Mouse (Mus musculus) liver, embryonic 14.5 days (tissue): ENCODE data around the gene Avil. TPM values are rescaled to one million over a fixed set of nuclear protein-coding genes. Genes with fewer than 3 reads are reported as not detected.

Experiments
- ATAC-seq: fragments of 200-750 bp; cut with Nextera tagmentation; 2 replicates; pipeline ENCODE4 v1.8.0; 2017; ENCODE audit warnings: moderate number of reproducible peaks, mild to moderate bottlenecking, moderate library complexity; ENCODE audit not compliant: insufficient read depth
- DNase-seq, 3 experiments: peaks; one replicate each; pipeline ENCODE4 v3.0.0-alpha.2; 2012 to 2013; ENCODE audit warnings: low read depth in 3 of 3, low spot score in 3 of 3
- H3K27ac ChIP-seq: fragments of 300-500 bp; sonication (generic); 2 replicates; pipeline ENCODE4 v1.5.1; 2014; ENCODE audit warnings: moderate library complexity, mild to moderate bottlenecking, control low read depth, inconsistent platforms
- H3K27me3 ChIP-seq: fragments of 300-500 bp; sonication (generic); 2 replicates; pipeline ENCODE4 v1.6.1; 2014; ENCODE audit warnings: mild to moderate bottlenecking, low read length, moderate library complexity; ENCODE audit not compliant: control insufficient read depth, insufficient read depth
- H3K36me3 ChIP-seq: fragments of 300-500 bp; sonication (generic); replicated peaks from 2 replicates; pipeline ENCODE4 v1.6.1; 2014; ENCODE audit warnings: low read depth; ENCODE audit not compliant: control insufficient read depth, insufficient read depth
- H3K4me1 ChIP-seq, 2 experiments: fragments of 200-500 bp in 1 of 2; fragments of 300-500 bp in 1 of 2; sonication (generic) in 1 of 2; replicated peaks; 2 replicates each; pipeline ENCODE4 v1.6.1; 2012 to 2014; ENCODE audit warnings: antibody characterized with exemption in 1 of 2, inconsistent platforms in 1 of 2, low read length in 1 of 2; ENCODE audit not compliant: control insufficient read depth in 2 of 2, insufficient read depth in 2 of 2
- H3K4me2 ChIP-seq: fragments of 300-500 bp; sonication (generic); 2 replicates; pipeline ENCODE4 v1.6.1; 2014; ENCODE audit warnings: low read depth, mild to moderate bottlenecking, control low read depth, moderate library complexity
- H3K4me3 ChIP-seq, 2 experiments: fragments of 200-500 bp in 1 of 2; fragments of 300-500 bp in 1 of 2; sonication (generic) in 1 of 2; 2 replicates each; pipeline ENCODE4 v1.5.1; 2012 to 2014; ENCODE audit warnings: low read depth in 2 of 2, low read length in 2 of 2, mild to moderate bottlenecking in 2 of 2, control low read depth in 1 of 2, inconsistent platforms in 1 of 2, moderate library complexity in 1 of 2; ENCODE audit not compliant: insufficient read depth in 1 of 2
- H3K9ac ChIP-seq: fragments of 300-500 bp; sonication (generic); replicated peaks from 2 replicates; pipeline ENCODE4 v1.6.1; 2014; ENCODE audit warnings: mild to moderate bottlenecking, control low read depth, moderate library complexity
- H3K9me3 ChIP-seq: fragments of 300-500 bp; sonication (generic); 2 replicates; pipeline ENCODE4 v1.6.1; 2016; ENCODE audit warnings: low read length, mixed read lengths; ENCODE audit not compliant: control insufficient read depth
- CTCF ChIP-seq: IDR thresholded peaks from 2 replicates; pipeline ENCODE4 v1.5.1; 2016; ENCODE audit warnings: antibody characterized with exemption, low read depth, control low read depth
- EP300 ChIP-seq: IDR thresholded peaks from 2 replicates; pipeline ENCODE4 v1.6.1; 2016; ENCODE audit warnings: antibody characterized with exemption, low read depth
- WGBS: fragments of 180-500 bp; shearing (Covaris S2); extraction: QIAGEN DNeasy Blood & Tissue Kit; methylation state at CpG from one replicate; pipeline ENCODE4 v1.1.7; 2014; ENCODE audit not compliant: insufficient replicate concordance; 5-methylcytosine and 5-hydroxymethylcytosine counted together
- polyA plus RNA-seq, 2 experiments: library from polyadenylated mRNA; depleted of rRNA in 1 of 2; stranded (reverse) in 1 of 2; unstranded in 1 of 2; fragments of >200 nt; fragmentation: Nextera tagmentation in 1 of 2; extraction: Ambion mirVana in 1 of 2; gene quantifications; 2 replicates each; pipeline versions ENCODE4 v1.2.1 to v1.2.3; 2012 to 2014

Avil gene
- polyA plus RNA-seq, 2 experiments, result 0.03 to 0.12 TPM

- Histone ChIP-seq H3K9ac (peak within 1 kb of the TSS; percentile 93), H3K27ac (peak within 1 kb of the TSS; percentile 66), H3K4me3 (peak within 1 kb of the TSS; percentile 79 to 92), H3K27me3 (no peaks in the 10 kb centered on the region; the same call in 1 of the 2 replicates), H3K4me2 (peak within 1 kb of the TSS; percentile 87), H3K9me3 (no peaks in the 10 kb centered on the region), H3K4me1 (peaks cover 18 to 20% of the 10 kb centered on the region in 2 experiments), H3K36me3 (no peaks in the 10 kb centered on the region)
- DNase-seq (peak; percentile 96), ATAC-seq (peak; percentile 91)
- TF ChIP-seq EP300 (0 out of 2 replicates have a peak, but pooled peaks have one; percentile 32), CTCF (no peak)
- WGBS, result under 1% methylated on average over 55 of the region's 56 CpGs
Observed at GRCm38 (mm10) chr10:126978277-126978994, 22.1 kb upstream of the Avil start, which contains the start of gene Ctdsp2. Gene Ctdsp2, plus strand, starts transcription at chr10:126978717.

GRCm38 (mm10) chr10:126979121-126979635 is 21.3 kb upstream of the Avil start:
- TF ChIP-seq CTCF (no peak), EP300 (no peak)

GRCm38 (mm10) chr10:126979636-126980151 is 20.8 kb upstream of the Avil start:
- H3K4me1 ChIP-seq, result peaks cover 18 to 30% of the 10 kb centered on the region in 2 experiments
- H3K4me3 ChIP-seq, result peak overlapping the region; percentile 79 to 92
- peak overlapping the region; percentile 93 for H3K9ac ChIP-seq
- no peaks in the 10 kb centered on the region for H3K9me3 ChIP-seq
- peak overlapping the region; percentile 87 for H3K4me2 ChIP-seq
- DNase-seq (no peak), ATAC-seq (peak; percentile 9; the same call in 1 of the 2 replicates)
- TF ChIP-seq CTCF (no peak), EP300 (no peak)
- WGBS, result under 1% methylated on average over 56 of the region's 57 CpGs
- H3K27me3 ChIP-seq, result no peaks in the 10 kb centered on the region
- peak overlapping the region; percentile 19; the same call in 1 of the 2 replicates for H3K27ac ChIP-seq
- no peaks in the 10 kb centered on the region for H3K36me3 ChIP-seq

More at GRCm38 (mm10) chr10:126979121-126979635, 21.3 kb upstream of the Avil start:
- no peaks in the 10 kb centered on the region for H3K36me3 ChIP-seq
- ATAC-seq (peak; percentile 24), DNase-seq (no peak)
- H3K4me2 ChIP-seq, result peak overlapping the region; percentile 87
- WGBS, result under 1% methylated on average over 37 of the region's 62 CpGs
- H3K27ac ChIP-seq, result peak overlapping the region; percentile 66
- H3K9me3 ChIP-seq, result no peaks in the 10 kb centered on the region
- H3K4me3 ChIP-seq, result peak overlapping the region; percentile 79 to 92
- peak overlapping the region; percentile 93 for H3K9ac ChIP-seq
- no peaks in the 10 kb centered on the region for H3K27me3 ChIP-seq
- H3K4me1 ChIP-seq, result peaks cover 18 to 27% of the 10 kb centered on the region in 2 experiments

GRCm38 (mm10) chr10:126980221-126980932 is 20.1 kb upstream of the Avil start:
- WGBS, result 9% methylated on average over 16 of the region's 16 CpGs
- H3K4me2 ChIP-seq, result peak overlapping the region; percentile 87
- H3K9me3 ChIP-seq, result no peaks in the 10 kb centered on the region
- peak overlapping the region; percentile 79 to 92 for H3K4me3 ChIP-seq
- H3K27me3 ChIP-seq, result no peaks in the 10 kb centered on the region
- H3K36me3 ChIP-seq, result no peaks in the 10 kb centered on the region
- DNase-seq, result no peak
- peak overlapping the region; percentile 93 for H3K9ac ChIP-seq
- no peak overlapping the region for H3K27ac ChIP-seq
- H3K4me1 ChIP-seq, result peaks cover 18 to 30% of the 10 kb centered on the region in 2 experiments
- no peak for ATAC-seq
- TF ChIP-seq CTCF (no peak), EP300 (no peak)
